In genomic region chr7:102266401-102267042, GRCm38 (mm10) we compare ENCODE assay signal across 8 mouse cellular contexts. TPM values are rescaled to one million over a fixed set of nuclear protein-coding genes. Genes with fewer than 3 reads are reported as not detected.
DNase-seq lines count a peak whose midpoint lies in the region; ATAC-seq and TF ChIP-seq lines count a peak whose summit lies in the region.

No protein-coding gene starts in this region.

- no peaks in the 10 kb centered on the region for H3K36me3 ChIP-seq in kidney, embryonic 16.5 days (ENCODE audit: insufficient read depth, low read length)
- H3K36me3 ChIP-seq in forebrain, embryonic 11.5 days (ENCODE audit: control insufficient read depth, insufficient read depth, low read length), result no peaks in the 10 kb centered on the region
- no peaks in the 10 kb centered on the region for H3K36me3 ChIP-seq in splenic B cell, adult 2 months (ENCODE audit: control insufficient read depth, insufficient read depth, low read length, poor library complexity, severe bottlenecking)

- H3K4me2 ChIP-seq in kidney, embryonic 16.5 days (replicated peaks; ENCODE audit: low read depth, low read length), result no peak overlapping the region
- H3K4me2 ChIP-seq in forebrain, embryonic 11.5 days (ENCODE audit: low read depth, low read length, severe bottlenecking), result no peak overlapping the region

- no peak for DNase-seq in kidney, adult 9 months
- DNase-seq in forebrain, embryonic 11.5 days (ENCODE audit: low spot score), result no peak
- DNase-seq in induced T-regulatory cell, adult 2 months (ENCODE audit: low read depth), result peak; percentile 95
- DNase-seq in splenic B cell, adult 2 months (ENCODE audit: low read depth, low spot score), result peak; percentile 94
- no peak for DNase-seq in layer of hippocampus, adult 2 months (ENCODE audit: low spot score in 2 of 2)
- DNase-seq in layer of hippocampus, postnatal 25 days (ENCODE audit: extremely low spot score in 1 of 2, low spot score in 1 of 2), result no peak

- WGBS in kidney, embryonic 16.5 days, result 51% methylated on average over 14 of the region's 14 CpGs
- WGBS in forebrain, embryonic 11.5 days, result 57% methylated on average over 14 of the region's 14 CpGs

- peaks cover 8% of the 10 kb centered on the region; the same call in 1 of the 2 replicates for H3K4me1 ChIP-seq in kidney, embryonic 16.5 days (ENCODE audit: insufficient read depth, low read length)
- peaks cover 4% of the 10 kb centered on the region; the same call in 1 of the 2 replicates for H3K4me1 ChIP-seq in forebrain, embryonic 11.5 days (replicated peaks; ENCODE audit: control insufficient read depth, insufficient read depth, low read length)

- peaks cover 5% of the 10 kb centered on the region; the same call in 1 of the 2 replicates for H3K27me3 ChIP-seq in kidney, embryonic 16.5 days (ENCODE audit: insufficient read depth, low read length)
- H3K27me3 ChIP-seq in forebrain, embryonic 11.5 days (ENCODE audit: control insufficient read depth, insufficient read depth, low read length), result 0 out of 2 replicates have a peak, but pooled peaks cover 3% of the 10 kb centered on the region
- H3K27me3 ChIP-seq in splenic B cell, adult 2 months (ENCODE audit: control insufficient read depth, insufficient read depth, low read length, poor library complexity, severe bottlenecking), result no peaks in the 10 kb centered on the region

- H3K9ac ChIP-seq in kidney, embryonic 16.5 days (replicated peaks; ENCODE audit: low read length), result no peak overlapping the region
- no peak overlapping the region for H3K9ac ChIP-seq in forebrain, embryonic 11.5 days (ENCODE audit: low read length)

- H3K27ac ChIP-seq in kidney, embryonic 16.5 days (ENCODE audit: low read length), result no peak overlapping the region
- no peak overlapping the region for H3K27ac ChIP-seq in forebrain, embryonic 11.5 days (ENCODE audit: low read depth, low read length)
- H3K27ac ChIP-seq in layer of hippocampus, adult 2 months, result no peak overlapping the region

- no peaks in the 10 kb centered on the region for H3K9me3 ChIP-seq in kidney, embryonic 16.5 days (ENCODE audit: low read length)
- H3K9me3 ChIP-seq in forebrain, embryonic 11.5 days (ENCODE audit: control insufficient read depth, low read length), result no peaks in the 10 kb centered on the region

- H3K4me3 ChIP-seq in kidney, embryonic 16.5 days (ENCODE audit: low read length), result no peak overlapping the region
- no peak overlapping the region for H3K4me3 ChIP-seq in forebrain, embryonic 11.5 days (ENCODE audit: low read depth, low read length)
- no peak overlapping the region for H3K4me3 ChIP-seq in layer of hippocampus, adult 2 months

- no peak for TF ChIP-seq CTCF in layer of hippocampus, adult 2 months (conservative IDR thresholded peaks at IDR 0.05)

- ATAC-seq in kidney, embryonic 16.5 days (ENCODE audit: low FRiP score, low TSS enrichment), result peak; percentile 12
- peak; percentile 57 for ATAC-seq in forebrain, embryonic 11.5 days (replicated peaks; ENCODE audit: low FRiP score)
- ATAC-seq in megakaryocyte, adult 5-6 weeks (ENCODE audit: poor library complexity, severe bottlenecking), result peak; percentile 61

RNA-seq across cellular contexts. Expression of gene Stim1, which starts 1.1 kb away (rescaled TPM):
- polyA plus RNA-seq in kidney, embryonic 16.5 days (2015; fragmentation: Nextera tagmentation; extraction: Ambion mirVana), result 14.8 and 17.0 TPM in 2 replicates
- 12.3 and 14.3 TPM in 2 replicates for polyA plus RNA-seq in forebrain, embryonic 11.5 days (2014; fragmentation: Nextera tagmentation; extraction: Ambion mirVana)
- 28.0 and 28.8 TPM in 2 replicates for total RNA-seq in megakaryocyte, adult 5-6 weeks (2015)
- total RNA-seq in megakaryocyte, adult 5-6 weeks (2017), result 35.5 and 59.3 TPM in 2 replicates
- 10 to 100 TPM; 61.3 to 66.8 TPM for total RNA-seq in layer of hippocampus, adult 2 months (2021)
- total RNA-seq in layer of hippocampus, postnatal 25 days (2021), result 10 to 100 TPM; 67.7 to 70.4 TPM

RNA-seq across cellular contexts. Expression of gene Rhog, which starts 10.7 kb away (rescaled TPM):
- polyA plus RNA-seq in kidney, embryonic 16.5 days (2015; fragmentation: Nextera tagmentation; extraction: Ambion mirVana), result 61.2 and 64.9 TPM in 2 replicates
- 32.2 and 37.2 TPM in 2 replicates for polyA plus RNA-seq in forebrain, embryonic 11.5 days (2014; fragmentation: Nextera tagmentation; extraction: Ambion mirVana)
- total RNA-seq in megakaryocyte, adult 5-6 weeks (2015), result 359 and 397 TPM in 2 replicates
- total RNA-seq in megakaryocyte, adult 5-6 weeks (2017), result 89.0 and 112 TPM in 2 replicates
- total RNA-seq in layer of hippocampus, adult 2 months (2021), result 10 to 100 TPM; 23.4 to 23.9 TPM
- total RNA-seq in layer of hippocampus, postnatal 25 days (2021), result 10 to 100 TPM; 28.9 to 30.2 TPM

RNA-seq across cellular contexts. Expression of gene Pgap2, which starts 56.5 kb away (rescaled TPM):
- 82.9 and 84.7 TPM in 2 replicates for polyA plus RNA-seq in kidney, embryonic 16.5 days (2015; fragmentation: Nextera tagmentation; extraction: Ambion mirVana)
- 54.5 and 58.8 TPM in 2 replicates for polyA plus RNA-seq in forebrain, embryonic 11.5 days (2014; fragmentation: Nextera tagmentation; extraction: Ambion mirVana)
- total RNA-seq in megakaryocyte, adult 5-6 weeks (2015), result 32.7 and 38.7 TPM in 2 replicates
- total RNA-seq in megakaryocyte, adult 5-6 weeks (2017), result 19.7 and 20.0 TPM in 2 replicates
- total RNA-seq in layer of hippocampus, adult 2 months (2021), result 10 to 100 TPM; 24.3 to 30.6 TPM
- total RNA-seq in layer of hippocampus, postnatal 25 days (2021), result 10 to 100 TPM; 27.7 to 34.0 TPM

RNA-seq across cellular contexts. Expression of gene Nup98, which starts 56.5 kb away (rescaled TPM):
- 36.4 and 39.6 TPM in 2 replicates for polyA plus RNA-seq in kidney, embryonic 16.5 days (2015; fragmentation: Nextera tagmentation; extraction: Ambion mirVana)
- polyA plus RNA-seq in forebrain, embryonic 11.5 days (2014; fragmentation: Nextera tagmentation; extraction: Ambion mirVana), result 46.3 and 50.0 TPM in 2 replicates
- 55.6 and 60.6 TPM in 2 replicates for total RNA-seq in megakaryocyte, adult 5-6 weeks (2015)
- 39.4 and 43.7 TPM in 2 replicates for total RNA-seq in megakaryocyte, adult 5-6 weeks (2017)
- 10 to 100 TPM; 40.7 to 45.0 TPM for total RNA-seq in layer of hippocampus, adult 2 months (2021)
- total RNA-seq in layer of hippocampus, postnatal 25 days (2021), result 10 to 100 TPM; 36.7 to 37.8 TPM

Comparison
In these comparisons a context has a peak if more than half of its experiments do, and no peak if none do; other contexts are left out.
1. DNase-seq: peak in induced T-regulatory cell, adult 2 months (single experiment) and splenic B cell, adult 2 months (single experiment); none in kidney, adult 9 months (single experiment), forebrain, embryonic 11.5 days (single experiment), layer of hippocampus, adult 2 months (0 of 2) and layer of hippocampus, postnatal 25 days (0 of 2).
2. Peak in every context shown above with its lines, with median percentiles within 50 percentile points of each other: ATAC-seq.